Mouse (Mus musculus) gastrocnemius, postnatal 36 days (tissue): ENCODE measurements around the gene Olfr599. TPM values are rescaled to one million over a fixed set of nuclear protein-coding genes. Genes with fewer than 3 reads are reported as not detected.
"Not testable (repeated sequence)": the region's sequence is repeated elsewhere in the genome, so short reads cannot be mapped to it uniquely, and the experiment has no call there.

Source experiments
- DNase-seq, 2 experiments: peaks; one replicate each; pipeline ENCODE4 v3.0.0; 2022
- intact Hi-C: fragments of 180-260 bp; cut with DNase I; formaldehyde crosslinking; loops from one replicate; pipeline ENCODE4 v1.15.1; 2025
- long read RNA-seq, 2 experiments: library from polyadenylated mRNA; stranded (forward); transcript quantifications; one replicate each; pipeline ENCODE4 v2.0.0; 2021
- total RNA-seq, 2 experiments: library from RNA; stranded (reverse); gene quantifications; 2 replicates each; pipeline ENCODE4 v1.2.3; 2021

Olfr599 gene
- total RNA-seq, result not detected
- long read RNA-seq, experiment 1, result 0 reads
- long read RNA-seq, experiment 2, result 0 reads

GRCm38 (mm10) chr7:103335617-103336016 lies at the start of gene Olfr599:
Gene Olfr599 (plus strand): TSS chr7:103335917.
- no peak for DNase-seq
- intact Hi-C loops, result no loop called here

GRCm38 (mm10) chr7:103305348-103305747 lies 30.4 kb upstream of the Olfr599 start, which contains the start of gene Olfr596:
Gene Olfr596 (plus strand): TSS chr7:103305648.
- DNase-seq, intact Hi-C loops: not testable (repeated sequence)

- intact Hi-C loops, DNase-seq: not testable (repeated sequence)
These were observed 19.7 kb upstream of the Olfr599 start, which contains the start of gene Olfr597 for GRCm38 (mm10) chr7:103316015-103316414. Gene Olfr597 (plus strand): TSS chr7:103316315.

- DNase-seq, result no peak
- intact Hi-C loops, result no loop called here
These were observed 12.4 kb upstream of the Olfr599 start, which contains the start of gene Olfr598 for GRCm38 (mm10) chr7:103323268-103323667. Gene Olfr598 (plus strand): TSS chr7:103323568.

GRCm38 (mm10) chr7:103349569-103349968 lies 13.9 kb downstream of the Olfr599 start, which contains the start of gene Olfr600:
Gene Olfr600 (minus strand): TSS chr7:103349669.
- DNase-seq, result no peak
- intact Hi-C loops, result no loop called here

- no peak for DNase-seq
- intact Hi-C loops, result no loop called here
These were observed 26.8 kb downstream of the Olfr599 start, which contains the start of gene Olfr601 for GRCm38 (mm10) chr7:103362555-103362954. Gene Olfr601 (minus strand): TSS chr7:103362655.

GRCm38 (mm10) chr7:103386077-103386476 lies 50.4 kb downstream of the Olfr599 start, which contains the start of gene Olfr603:
Gene Olfr603 (minus strand): TSS chr7:103386177.
- DNase-seq, result no peak
- intact Hi-C loops, result no loop called here

Other genes with a start within 250 kb of the Olfr599 start
- gene Olfr585, start 238.2 kb upstream of the Olfr599 start, total RNA-seq, result not detected
- gene Olfr586, start 210.3 kb upstream of the Olfr599 start, total RNA-seq, result not detected
- not detected for gene Olfr588-ps1, start 195.0 kb upstream of the Olfr599 start, total RNA-seq
- not detected for gene Olfr589, start 179.6 kb upstream of the Olfr599 start, total RNA-seq
- gene Olfr591, start 157.6 kb upstream of the Olfr599 start, total RNA-seq, result not detected
- gene Olfr592, start 151.1 kb upstream of the Olfr599 start, total RNA-seq, result not detected
- not detected for gene Olfr593, start 124.1 kb upstream of the Olfr599 start, total RNA-seq
- not detected for gene Olfr594, start 118.9 kb upstream of the Olfr599 start, total RNA-seq
- not detected for gene Usp17ld, start 83.4 kb upstream of the Olfr599 start, total RNA-seq
- gene Olfr596, start 30.3 kb upstream of the Olfr599 start, total RNA-seq, result not detected
- gene Olfr597, start 19.6 kb upstream of the Olfr599 start, total RNA-seq, result not detected
- not detected for gene Olfr598, start 12.3 kb upstream of the Olfr599 start, total RNA-seq
- gene Olfr600, start 13.8 kb downstream of the Olfr599 start, total RNA-seq, result not detected
- gene Olfr601, start 26.7 kb downstream of the Olfr599 start, total RNA-seq, result not detected
- not detected for gene Olfr603, start 50.3 kb downstream of the Olfr599 start, total RNA-seq
- gene Usp17lc, start 79.2 kb downstream of the Olfr599 start, total RNA-seq, result not detected
- not detected for gene Olfr605, start 109.5 kb downstream of the Olfr599 start, total RNA-seq
- not detected for gene Olfr606, start 113.1 kb downstream of the Olfr599 start, total RNA-seq
- not detected for gene Olfr607, start 128.2 kb downstream of the Olfr599 start, total RNA-seq
- not detected for gene Olfr608, start 134.0 kb downstream of the Olfr599 start, total RNA-seq
- gene Olfr609, start 162.1 kb downstream of the Olfr599 start, total RNA-seq, result not detected
- not detected for gene Olfr610, start 176.2 kb downstream of the Olfr599 start, total RNA-seq
- gene Olfr611, start 184.9 kb downstream of the Olfr599 start, total RNA-seq, result not detected
- gene Olfr612, start 206.8 kb downstream of the Olfr599 start, total RNA-seq, result not detected
- not detected for gene Olfr613, start 212.2 kb downstream of the Olfr599 start, total RNA-seq
- not detected for gene Olfr615, start 220.2 kb downstream of the Olfr599 start, total RNA-seq
- gene Olfr616, start 233.2 kb downstream of the Olfr599 start, total RNA-seq, result not detected
- not detected for gene Olfr617, start 237.1 kb downstream of the Olfr599 start, total RNA-seq